Mouse (Mus musculus) embryonic fibroblast, embryonic 13.5 days (primary cell): ENCODE measurements around the gene Bag1. TPM values are rescaled to one million over a fixed set of nuclear protein-coding genes. Genes with fewer than 3 reads are reported as not detected.
"Not testable (repeated sequence)": the region's sequence is repeated elsewhere in the genome, so short reads cannot be mapped to it uniquely, and the experiment has no call there.

ENCODE experiments used
- H3K27ac ChIP-seq: 2 replicates; pipeline ENCODE4 v1.5.1; 2012; ENCODE audit warnings: low read length, control low read depth, inconsistent platforms; ENCODE audit not compliant: insufficient read depth
- H3K4me1 ChIP-seq: 2 replicates; pipeline ENCODE4 v1.6.1; 2011; ENCODE audit warnings: low read length; ENCODE audit not compliant: control insufficient read depth, insufficient read depth
- H3K4me3 ChIP-seq: 2 replicates; pipeline ENCODE4 v1.5.1; 2011; ENCODE audit warnings: mild to moderate bottlenecking, control low read depth, low read length; ENCODE audit not compliant: insufficient read depth
- CTCF ChIP-seq: IDR thresholded peaks from 2 replicates; pipeline ENCODE4 v1.5.1; 2011; ENCODE audit warnings: mild to moderate bottlenecking, control low read depth, low read length, moderate library complexity, borderline replicate concordance; ENCODE audit not compliant: insufficient read depth
- POLR2A ChIP-seq: IDR thresholded peaks from 2 replicates; pipeline ENCODE4 v1.6.1; 2011; ENCODE audit warnings: low read depth, mild to moderate bottlenecking, control low read depth, low read length, moderate library complexity
- polyA plus RNA-seq: library from polyadenylated mRNA; stranded (reverse); fragments of >200 nt; gene quantifications from 2 replicates; pipeline ENCODE4 v1.2.4, GENCODE M21; 2011; ENCODE audit warnings: low read depth; ENCODE audit not compliant: missing spikeins, insufficient read length

Gene Bag1
- polyA plus RNA-seq, 1 experiment = 147 TPM

DNA sequence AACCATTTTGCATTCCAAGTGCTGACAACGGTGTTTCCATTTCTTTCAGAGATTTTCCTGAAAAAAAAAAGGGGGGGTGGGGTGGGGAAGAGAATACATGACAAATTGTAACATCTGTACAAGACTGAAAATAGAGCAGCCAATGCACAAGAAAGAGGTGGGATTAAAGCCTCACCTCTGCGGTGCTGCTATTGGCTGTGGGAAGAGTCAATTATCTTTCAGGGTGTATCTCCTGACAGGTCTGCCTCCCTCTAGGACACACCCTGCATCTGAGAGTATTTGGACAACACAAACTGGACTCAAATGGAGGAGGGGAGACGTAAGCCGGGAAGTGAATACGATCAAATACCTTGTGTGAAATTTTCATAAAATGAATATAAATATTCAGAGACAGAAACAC is 4.4 kb downstream of the Bag1 start:
- TF ChIP-seq POLR2A (no peak), CTCF (no peak)
- 0 out of 2 replicates have a peak, but pooled peaks cover 4% of the 10 kb centered on the region for H3K4me1 ChIP-seq
- no peak overlapping the region for H3K4me3 ChIP-seq
- H3K27ac ChIP-seq = no peak overlapping the region

DNA sequence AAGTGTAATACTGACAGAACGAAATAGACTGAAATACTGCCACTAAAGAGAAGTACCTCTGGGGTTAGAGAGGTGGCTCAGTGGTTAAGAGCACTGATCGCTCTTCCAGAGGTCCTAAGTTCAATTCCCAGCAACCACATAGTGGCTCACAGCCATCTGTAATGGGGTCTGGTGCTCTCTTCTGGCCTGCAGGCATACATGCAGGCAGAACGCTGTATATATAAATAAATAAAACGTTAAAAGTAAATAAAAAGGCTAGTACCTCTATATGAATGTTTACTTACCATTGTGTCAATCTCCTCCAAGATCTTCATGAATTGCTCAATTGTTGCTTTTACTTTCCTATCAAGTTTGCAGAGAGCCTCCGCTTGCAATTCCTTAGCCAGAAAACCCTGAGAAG is 9.3 kb downstream of the Bag1 start:
- no peaks in the 10 kb centered on the region for H3K4me1 ChIP-seq
- no peak for TF ChIP-seq POLR2A
- TF ChIP-seq CTCF = no peak
- H3K27ac ChIP-seq = no peak overlapping the region
- no peak overlapping the region for H3K4me3 ChIP-seq

DNA sequence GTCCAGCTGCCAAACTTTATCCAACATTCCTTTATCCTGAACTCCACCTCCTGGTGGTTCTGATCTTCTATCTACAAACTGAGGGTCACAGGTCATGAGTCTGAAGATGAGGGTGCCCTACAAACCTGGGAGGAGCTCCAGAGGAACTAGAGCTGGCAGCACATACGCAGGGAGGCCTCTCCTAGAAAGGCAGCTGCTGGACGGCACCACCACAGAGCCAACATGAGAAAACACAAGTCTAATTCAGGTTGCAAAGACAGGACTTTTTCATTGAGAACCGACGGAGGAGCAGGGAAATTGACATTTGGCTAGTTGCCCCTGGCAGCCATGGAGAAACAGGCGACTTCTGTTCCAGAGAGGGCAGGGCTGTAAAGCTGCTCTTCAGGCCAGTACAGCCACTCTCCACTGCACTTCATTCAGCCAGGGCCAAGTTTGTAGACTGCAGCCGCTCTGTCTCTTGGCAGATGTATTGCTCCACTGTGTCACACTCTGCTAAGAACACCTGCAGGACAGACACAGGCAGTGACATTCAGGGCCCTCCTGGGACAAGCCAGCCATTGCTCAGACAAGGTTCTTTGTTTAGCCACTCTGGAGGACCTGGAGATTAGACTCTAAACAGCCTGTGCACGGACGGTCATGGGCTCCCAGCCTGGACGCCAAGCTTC is 11.8 kb downstream of the Bag1 start:
- no peaks in the 10 kb centered on the region for H3K4me1 ChIP-seq
- no peak for TF ChIP-seq CTCF
- TF ChIP-seq POLR2A = no peak
- H3K27ac ChIP-seq = no peak overlapping the region
- no peak overlapping the region for H3K4me3 ChIP-seq

DNA sequence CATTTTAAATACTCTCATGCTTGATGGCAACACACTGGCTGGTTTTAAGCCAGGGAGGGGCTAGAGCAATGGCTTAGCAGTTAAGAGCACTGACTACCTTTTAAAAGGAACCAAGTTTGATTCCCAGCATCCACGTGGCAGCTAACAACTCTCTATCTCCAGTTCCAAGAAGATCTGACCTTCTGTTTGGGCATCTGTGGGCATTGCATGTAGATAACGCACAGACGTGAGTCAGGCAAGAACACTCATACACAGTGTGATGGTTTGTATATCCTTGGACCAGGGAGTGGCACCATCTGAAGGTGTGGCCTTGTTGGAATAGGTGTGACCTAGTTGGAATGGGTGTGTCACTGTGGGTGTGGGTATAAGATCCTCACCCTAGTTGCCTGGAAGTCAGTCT is 13.7 kb downstream of the Bag1 start:
- H3K4me1 ChIP-seq, H3K4me3 ChIP-seq, H3K27ac ChIP-seq: not testable (repeated sequence)

DNA sequence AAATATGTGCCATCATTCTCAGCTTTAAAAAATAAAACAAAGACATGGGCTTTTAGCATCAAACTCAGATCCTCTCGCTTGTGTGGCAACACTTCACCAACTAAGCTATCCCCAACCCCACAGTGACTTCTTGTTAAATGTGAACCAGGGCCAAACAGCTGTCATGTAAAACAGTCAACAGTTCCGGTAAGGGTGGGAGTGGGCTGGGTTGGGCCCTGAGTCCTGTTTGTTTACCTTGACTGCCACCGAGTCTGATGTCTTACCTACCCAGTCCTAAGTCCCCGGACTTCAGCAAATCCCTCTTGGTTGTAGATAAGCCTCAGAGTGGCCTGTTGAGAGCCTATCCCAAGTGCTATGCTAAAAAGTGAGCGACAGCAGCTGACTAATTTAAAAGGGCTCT is 14.4 kb downstream of the Bag1 start:
- no peak overlapping the region for H3K4me3 ChIP-seq
- no peaks in the 10 kb centered on the region for H3K4me1 ChIP-seq
- H3K27ac ChIP-seq = no peak overlapping the region
- TF ChIP-seq CTCF (no peak), POLR2A (no peak)

DNA sequence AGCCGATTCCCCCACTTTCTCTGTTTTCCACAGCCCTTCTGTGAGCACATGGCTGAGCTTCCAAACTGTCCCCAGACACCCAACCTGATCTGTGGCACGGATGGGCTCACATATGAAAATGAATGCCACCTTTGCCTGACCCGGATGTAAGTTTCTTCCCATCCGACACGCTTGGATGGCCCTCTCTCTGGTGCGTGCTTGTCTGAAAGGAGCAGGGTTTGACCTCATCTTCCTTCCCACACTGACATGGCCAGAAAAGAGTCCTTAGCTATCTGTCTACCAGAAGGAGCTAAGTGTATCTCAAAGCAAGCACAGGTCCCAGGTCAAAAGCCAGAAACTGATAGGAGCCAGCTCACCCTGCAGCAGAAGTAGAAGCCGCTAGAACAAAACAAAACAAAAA is 19.0 kb downstream of the Bag1 start:
- TF ChIP-seq CTCF (no peak), POLR2A (no peak)
- Histone ChIP-seq H3K27ac (no peak overlapping the region), H3K4me3 (no peak overlapping the region), H3K4me1 (no peaks in the 10 kb centered on the region)

DNA sequence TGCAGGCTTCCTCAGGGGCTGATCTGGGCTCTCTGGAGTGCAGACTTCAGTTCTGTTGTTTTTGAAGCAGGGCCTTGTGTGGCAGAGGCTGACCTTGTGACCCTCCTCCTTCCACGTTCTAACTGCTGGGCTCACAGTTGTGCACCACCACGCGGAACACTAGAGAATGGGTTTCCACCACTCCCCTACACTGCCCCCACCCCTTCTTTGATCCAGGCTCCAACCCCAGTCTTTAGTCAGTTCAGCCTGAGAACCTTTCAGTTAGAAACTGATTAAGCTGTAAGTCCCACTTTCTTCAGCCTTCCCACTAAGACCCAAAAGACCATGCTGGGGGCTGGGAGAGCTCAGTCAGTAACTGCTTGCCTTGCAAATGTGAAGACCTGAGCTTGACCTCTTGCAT is 22.5 kb downstream of the Bag1 start:
- no peaks in the 10 kb centered on the region for H3K4me1 ChIP-seq

DNA sequence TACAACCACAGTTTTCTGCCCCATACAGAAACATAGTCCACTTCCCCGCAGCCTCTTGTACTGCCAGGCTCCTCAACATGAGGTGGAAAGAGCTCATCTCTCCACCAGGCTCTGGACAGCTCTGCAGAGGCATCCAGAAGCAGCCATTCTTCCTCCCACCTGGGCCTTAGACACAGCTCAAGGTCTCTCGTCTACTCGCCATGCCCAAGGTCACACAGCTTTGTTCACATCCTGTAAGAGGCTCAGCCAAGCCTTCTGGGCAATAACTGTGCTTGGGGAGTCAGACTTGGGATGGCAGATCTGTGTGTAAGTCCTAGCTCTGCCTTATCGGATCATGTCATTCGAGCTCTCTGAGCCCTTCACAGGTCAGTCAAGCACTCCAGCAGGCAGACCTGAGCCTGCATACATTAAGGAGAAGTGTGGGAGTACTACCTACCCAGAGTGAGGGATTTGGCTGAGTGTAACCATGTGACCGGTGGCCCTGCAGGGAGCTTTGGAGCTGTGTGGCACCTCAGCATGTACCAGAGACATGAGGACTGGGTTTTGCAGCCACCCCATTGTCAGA is 24.9 kb downstream of the Bag1 start:
- no peaks in the 10 kb centered on the region for H3K4me1 ChIP-seq
- no peak overlapping the region for H3K27ac ChIP-seq
- no peak overlapping the region for H3K4me3 ChIP-seq
- TF ChIP-seq CTCF (no peak), POLR2A (no peak)

More for the DNA sequence above, 22.5 kb downstream of the Bag1 start:
- Histone ChIP-seq H3K27ac (no peak overlapping the region), H3K4me3 (no peak overlapping the region)
- TF ChIP-seq CTCF (no peak), POLR2A (no peak)

DNA sequence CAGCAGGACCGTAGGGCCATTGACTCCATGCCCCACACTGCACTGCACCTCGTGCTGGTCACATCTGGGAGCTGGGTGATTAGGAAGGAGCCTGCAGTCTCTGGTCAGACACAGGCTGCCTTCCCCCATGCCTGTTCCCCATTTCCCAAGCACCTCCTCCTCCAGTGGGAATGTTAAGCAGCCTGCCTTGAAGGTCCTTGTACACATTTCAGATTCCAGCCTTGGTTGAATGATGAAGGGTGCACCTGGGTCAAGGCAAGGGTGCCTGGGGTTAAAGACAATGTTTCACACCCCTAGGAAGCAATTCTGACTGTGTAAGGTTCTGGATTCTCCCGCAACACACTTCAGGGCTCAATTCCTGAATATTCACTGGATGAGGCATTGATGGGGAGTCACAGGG is 26.8 kb downstream of the Bag1 start:
- Histone ChIP-seq H3K4me3 (no peak overlapping the region), H3K4me1 (no peaks in the 10 kb centered on the region), H3K27ac (no peak overlapping the region)
- no peak for TF ChIP-seq CTCF

DNA sequence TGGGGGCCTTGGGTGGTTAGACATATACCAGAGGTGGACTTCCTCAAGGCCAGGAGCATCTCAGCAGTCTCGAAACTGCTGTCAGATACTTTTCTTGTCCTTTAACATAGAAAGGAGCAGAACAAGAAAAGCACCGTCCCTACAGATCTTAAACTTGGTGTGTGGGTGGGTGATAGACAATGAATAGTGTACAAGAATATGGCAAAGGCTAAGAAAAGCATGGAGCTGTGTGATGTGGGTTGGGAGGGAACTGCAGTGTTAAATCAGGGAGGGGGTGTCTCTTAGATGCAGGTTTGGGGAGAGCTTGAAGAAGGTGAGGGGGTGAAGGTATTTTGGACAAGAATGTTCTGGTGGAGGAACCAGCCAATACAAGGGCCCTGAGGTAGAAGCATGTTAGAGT is 27.5 kb downstream of the Bag1 start:
- TF ChIP-seq CTCF = no peak
- no peak for TF ChIP-seq POLR2A

More for the DNA sequence above, 27.5 kb downstream of the Bag1 start:
- Histone ChIP-seq H3K27ac (no peak overlapping the region), H3K4me3 (no peak overlapping the region), H3K4me1 (no peaks in the 10 kb centered on the region)
